Mouse (Mus musculus): Measurements from ENCODE around the gene Hivep1. TPM values are rescaled to one million over a fixed set of nuclear protein-coding genes. Genes with fewer than 3 reads are reported as not detected.

Hivep1 gene
- polyA plus RNA-seq, 1 experiment from 2014 or later = 18.5 TPM

GRCm38 (mm10) chr13:42182635-42183034, 130.8 kb downstream of the Hivep1 start:
- no peak overlapping the region for H3K27ac ChIP-seq (replicated peaks)
- H3K4me3 ChIP-seq = no peak overlapping the region
- no peaks in the 10 kb centered on the region for H3K9me3 ChIP-seq
- H3K27me3 ChIP-seq = no peaks in the 10 kb centered on the region
- peaks cover 34% of the 10 kb centered on the region for H3K36me3 ChIP-seq
- 93% methylated on average over 5 of the region's 5 CpGs for WGBS
- H3K4me1 ChIP-seq = no peaks in the 10 kb centered on the region
- H3K9ac ChIP-seq (replicated peaks) = no peak overlapping the region
- H3K4me2 ChIP-seq (replicated peaks) = no peak overlapping the region
- no peak for ATAC-seq (ENCODE audit: low FRiP score, low read depth)

- Histone ChIP-seq H3K4me2 (replicated peaks) (no peak overlapping the region), H3K36me3 (peaks cover 34% of the 10 kb centered on the region), H3K9ac (replicated peaks) (no peak overlapping the region), H3K9me3 (no peaks in the 10 kb centered on the region), H3K4me1 (no peaks in the 10 kb centered on the region), H3K27me3 (no peaks in the 10 kb centered on the region), H3K4me3 (no peak overlapping the region), H3K27ac (replicated peaks) (no peak overlapping the region)
- no peak for ATAC-seq (ENCODE audit: low FRiP score, low read depth)
- 94% methylated on average over 17 of the region's 17 CpGs for WGBS
Observed at GRCm38 (mm10) chr13:42184131-42184530, 132.3 kb downstream of the Hivep1 start.

- Histone ChIP-seq H3K27ac (replicated peaks) (no peak overlapping the region), H3K9me3 (no peaks in the 10 kb centered on the region), H3K4me2 (replicated peaks) (0 out of 2 replicates have a peak overlapping the region, but pooled peaks have one; percentile 1), H3K4me3 (no peak overlapping the region), H3K27me3 (no peaks in the 10 kb centered on the region), H3K36me3 (no peaks in the 10 kb centered on the region), H3K9ac (replicated peaks) (no peak overlapping the region), H3K4me1 (peaks cover 3% of the 10 kb centered on the region)
- 5% methylated on average over 9 of the region's 9 CpGs for WGBS
- ATAC-seq (ENCODE audit: low FRiP score, low read depth) = no peak
Observed at GRCm38 (mm10) chr13:42193016-42193415, 141.2 kb downstream of the Hivep1 start.

- Histone ChIP-seq H3K4me2 (replicated peaks) (no peak overlapping the region), H3K4me1 (peaks cover 3% of the 10 kb centered on the region), H3K4me3 (no peak overlapping the region), H3K9me3 (no peaks in the 10 kb centered on the region), H3K36me3 (no peaks in the 10 kb centered on the region), H3K27me3 (no peaks in the 10 kb centered on the region), H3K27ac (replicated peaks) (no peak overlapping the region), H3K9ac (replicated peaks) (no peak overlapping the region)
- WGBS = 93% methylated on average over 7 of the region's 7 CpGs
- no peak for ATAC-seq (ENCODE audit: low FRiP score, low read depth)
Observed at GRCm38 (mm10) chr13:42195671-42196070, 143.8 kb downstream of the Hivep1 start.

- Histone ChIP-seq H3K9ac (replicated peaks) (no peak overlapping the region), H3K4me3 (no peak overlapping the region), H3K4me1 (peaks cover 3% of the 10 kb centered on the region), H3K4me2 (replicated peaks) (no peak overlapping the region), H3K9me3 (no peaks in the 10 kb centered on the region), H3K27ac (replicated peaks) (no peak overlapping the region), H3K27me3 (no peaks in the 10 kb centered on the region), H3K36me3 (no peaks in the 10 kb centered on the region)
- ATAC-seq (ENCODE audit: low FRiP score, low read depth) = no peak
- 94% methylated on average over 2 of the region's 2 CpGs for WGBS
Observed at GRCm38 (mm10) chr13:42197656-42198055, 145.8 kb downstream of the Hivep1 start.

GRCm38 (mm10) chr13:42213556-42213955, 161.7 kb downstream of the Hivep1 start:
- H3K4me3 ChIP-seq = no peak overlapping the region
- H3K27me3 ChIP-seq = no peaks in the 10 kb centered on the region
- no peak overlapping the region for H3K4me2 ChIP-seq (replicated peaks)
- 90% methylated on average over 6 of the region's 6 CpGs for WGBS
- no peak overlapping the region for H3K27ac ChIP-seq (replicated peaks)
- no peak for ATAC-seq (ENCODE audit: low FRiP score, low read depth)
- H3K9ac ChIP-seq (replicated peaks) = no peak overlapping the region
- H3K4me1 ChIP-seq = no peaks in the 10 kb centered on the region
- no peaks in the 10 kb centered on the region for H3K36me3 ChIP-seq
- no peaks in the 10 kb centered on the region for H3K9me3 ChIP-seq

GRCm38 (mm10) chr13:42222401-42222800, 170.6 kb downstream of the Hivep1 start:
- H3K4me2 ChIP-seq (replicated peaks) = no peak overlapping the region
- H3K4me1 ChIP-seq = no peaks in the 10 kb centered on the region
- no peak overlapping the region for H3K27ac ChIP-seq (replicated peaks)
- H3K27me3 ChIP-seq = no peaks in the 10 kb centered on the region
- no peak overlapping the region for H3K9ac ChIP-seq (replicated peaks)
- ATAC-seq (ENCODE audit: low FRiP score, low read depth) = no peak
- H3K9me3 ChIP-seq = no peaks in the 10 kb centered on the region
- 95% methylated on average over 7 of the region's 7 CpGs for WGBS
- no peaks in the 10 kb centered on the region for H3K36me3 ChIP-seq
- H3K4me3 ChIP-seq = no peak overlapping the region

GRCm38 (mm10) chr13:42228849-42229248, 177.0 kb downstream of the Hivep1 start:
- no peak for ATAC-seq (ENCODE audit: low FRiP score, low read depth)
- no peak overlapping the region for H3K4me3 ChIP-seq
- H3K36me3 ChIP-seq = no peaks in the 10 kb centered on the region
- H3K9ac ChIP-seq (replicated peaks) = no peak overlapping the region
- H3K4me2 ChIP-seq (replicated peaks) = no peak overlapping the region
- WGBS = 93% methylated on average over 10 of the region's 10 CpGs
- no peak overlapping the region for H3K27ac ChIP-seq (replicated peaks)
- H3K9me3 ChIP-seq = no peaks in the 10 kb centered on the region
- H3K4me1 ChIP-seq = no peaks in the 10 kb centered on the region
- no peaks in the 10 kb centered on the region for H3K27me3 ChIP-seq

GRCm38 (mm10) chr13:42233741-42234419, 182.1 kb downstream of the Hivep1 start:
- no peak for ATAC-seq (ENCODE audit: low FRiP score, low read depth)
- H3K9me3 ChIP-seq = no peaks in the 10 kb centered on the region
- no peaks in the 10 kb centered on the region for H3K27me3 ChIP-seq
- no peak overlapping the region for H3K27ac ChIP-seq (replicated peaks)
- no peak overlapping the region for H3K4me3 ChIP-seq
- no peaks in the 10 kb centered on the region for H3K36me3 ChIP-seq
- no peak overlapping the region for H3K9ac ChIP-seq (replicated peaks)
- 78% methylated on average over 9 of the region's 9 CpGs for WGBS
- no peaks in the 10 kb centered on the region for H3K4me1 ChIP-seq
- H3K4me2 ChIP-seq (replicated peaks) = no peak overlapping the region

- Histone ChIP-seq H3K4me2 (replicated peaks) (no peak overlapping the region), H3K27me3 (no peaks in the 10 kb centered on the region), H3K27ac (replicated peaks) (no peak overlapping the region), H3K36me3 (no peaks in the 10 kb centered on the region), H3K9me3 (no peaks in the 10 kb centered on the region), H3K9ac (replicated peaks) (no peak overlapping the region), H3K4me3 (no peak overlapping the region), H3K4me1 (0 out of 2 replicates have a peak, but pooled peaks cover 4% of the 10 kb centered on the region)
- 95% methylated on average over 3 of the region's 3 CpGs for WGBS
- no peak for ATAC-seq (ENCODE audit: low FRiP score, low read depth)
Observed at GRCm38 (mm10) chr13:42238520-42238919, 186.7 kb downstream of the Hivep1 start.

GRCm38 (mm10) chr13:42242131-42242530, 190.3 kb downstream of the Hivep1 start:
- Histone ChIP-seq H3K4me3 (no peak overlapping the region), H3K4me2 (replicated peaks) (no peak overlapping the region), H3K27me3 (no peaks in the 10 kb centered on the region), H3K27ac (replicated peaks) (no peak overlapping the region), H3K9ac (replicated peaks) (no peak overlapping the region), H3K4me1 (0 out of 2 replicates have a peak, but pooled peaks cover 4% of the 10 kb centered on the region), H3K36me3 (no peaks in the 10 kb centered on the region), H3K9me3 (no peaks in the 10 kb centered on the region)
- ATAC-seq (ENCODE audit: low FRiP score, low read depth) = no peak
- WGBS = 11% methylated on average over 3 of the region's 3 CpGs

All from midbrain, embryonic 12.5 days (tissue).